Mouse (Mus musculus) embryonic fibroblast, embryonic 13.5 days (primary cell): ENCODE results near the gene Adam12.

Source experiments
- CTCF ChIP-seq: IDR thresholded peaks from 2 replicates; pipeline ENCODE4 v1.5.1; 2011; ENCODE audit warnings: mild to moderate bottlenecking, control low read depth, low read length, moderate library complexity, borderline replicate concordance; ENCODE audit not compliant: insufficient read depth
- POLR2A ChIP-seq: IDR thresholded peaks from 2 replicates; pipeline ENCODE4 v1.6.1; 2011; ENCODE audit warnings: low read depth, mild to moderate bottlenecking, control low read depth, low read length, moderate library complexity

DNA sequence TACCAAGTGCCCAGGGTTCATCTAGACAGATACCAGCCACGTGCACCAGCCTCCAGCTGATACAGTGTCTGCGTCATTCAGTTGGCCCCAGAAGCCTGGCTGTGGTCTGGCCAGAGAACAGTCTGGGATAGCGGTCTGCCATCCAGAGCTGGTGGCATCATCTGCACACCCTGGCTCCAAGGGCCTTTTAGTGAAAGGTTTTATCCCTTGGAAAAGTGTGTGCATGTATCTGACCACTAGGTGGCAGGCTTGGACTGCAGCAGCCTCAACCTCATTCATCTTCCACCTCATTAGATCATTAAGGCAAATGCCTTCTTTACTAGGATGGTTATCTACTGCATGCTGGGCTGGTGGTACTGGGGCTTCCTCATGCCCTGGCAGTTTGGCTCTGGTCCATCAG is 375.7 kb downstream of the Adam12 start:
- no peak for TF ChIP-seq POLR2A
- TF ChIP-seq CTCF, result peak; percentile 88
